Mouse (Mus musculus): Measurements from ENCODE around the gene Gm21828.
"Not testable (repeated sequence)": the region's sequence is repeated elsewhere in the genome, so short reads cannot be mapped to it uniquely, and the experiment has no call there.

DNA sequence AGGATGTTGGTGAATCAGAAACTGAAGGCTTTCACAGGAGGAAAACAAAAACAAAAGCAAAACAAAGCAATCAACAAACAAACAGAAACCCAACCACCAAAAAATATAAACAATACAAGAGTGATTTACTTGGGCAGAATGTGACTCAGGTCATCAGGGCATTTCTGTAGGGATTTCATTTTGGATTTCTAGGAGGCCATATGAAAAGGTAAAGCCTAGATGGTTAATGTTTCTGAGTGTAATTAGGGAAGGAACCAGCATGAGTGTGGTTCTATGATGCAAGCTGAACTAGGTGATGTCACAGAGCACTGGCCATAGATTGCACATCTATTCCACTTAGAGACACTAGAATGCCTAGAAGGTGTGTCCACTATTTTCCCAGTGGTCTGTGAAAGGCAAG lies 28.4 kb upstream of the Gm21828 start, which contains the start of the genes Gm21440 and Gm21454:
- TF ChIP-seq POLR2A (IDR thresholded peaks at IDR 0.05; ENCODE audit: control insufficient read depth, low read depth, low read length); CTCF (IDR thresholded peaks at IDR 0.05; ENCODE audit: control insufficient read depth, insufficient read depth, insufficient replicate concordance, low read depth, low read length): not testable (repeated sequence)

All from testis, adult 2 months (tissue).